Mouse (Mus musculus): Measurements from ENCODE around the gene Ces2e. TPM values are rescaled to one million over a fixed set of nuclear protein-coding genes. Genes with fewer than 3 reads are reported as not detected.
"Not testable (repeated sequence)": the region's sequence is repeated elsewhere in the genome, so short reads cannot be mapped to it uniquely, and the experiment has no call there.

Gene Ces2e
- not detected in 3 replicates for total RNA-seq (2017)

- ATAC-seq (replicated peaks; ENCODE audit: insufficient number of reproducible peaks, low FRiP score, low TSS enrichment, poor library complexity, severe bottlenecking), result no peak
Observed at GRCm38 (mm10) chr8:104925972-104926596, at the start of gene Ces2e. Ces2e (plus strand) TSS chr8:104926260.

GRCm38 (mm10) chr8:104886223-104886926 is 39.7 kb upstream of the Ces2e start:
- not testable (repeated sequence) for ATAC-seq (replicated peaks; ENCODE audit: insufficient number of reproducible peaks, low FRiP score, low TSS enrichment, poor library complexity, severe bottlenecking)

- ATAC-seq (replicated peaks; ENCODE audit: insufficient number of reproducible peaks, low FRiP score, low TSS enrichment, poor library complexity, severe bottlenecking), result no peak
Observed at GRCm38 (mm10) chr8:104901746-104902145, 24.3 kb upstream of the Ces2e start.

- ATAC-seq (replicated peaks; ENCODE audit: insufficient number of reproducible peaks, low FRiP score, low TSS enrichment, poor library complexity, severe bottlenecking), result no peak
Observed at GRCm38 (mm10) chr8:104907111-104907510, 18.9 kb upstream of the Ces2e start.

- ATAC-seq (replicated peaks; ENCODE audit: insufficient number of reproducible peaks, low FRiP score, low TSS enrichment, poor library complexity, severe bottlenecking), result not testable (repeated sequence)
Observed at GRCm38 (mm10) chr8:104909021-104909420, 17.0 kb upstream of the Ces2e start.

- ATAC-seq (replicated peaks; ENCODE audit: insufficient number of reproducible peaks, low FRiP score, low TSS enrichment, poor library complexity, severe bottlenecking), result not testable (repeated sequence)
Observed at GRCm38 (mm10) chr8:104909651-104910050, 16.4 kb upstream of the Ces2e start.

GRCm38 (mm10) chr8:104927301-104927700 is 1.2 kb downstream of the Ces2e start:
- no peak for ATAC-seq (replicated peaks; ENCODE audit: insufficient number of reproducible peaks, low FRiP score, low TSS enrichment, poor library complexity, severe bottlenecking)

GRCm38 (mm10) chr8:104944665-104945064 is 18.6 kb downstream of the Ces2e start:
- no peak for ATAC-seq (replicated peaks; ENCODE audit: insufficient number of reproducible peaks, low FRiP score, low TSS enrichment, poor library complexity, severe bottlenecking)

- ATAC-seq (replicated peaks; ENCODE audit: insufficient number of reproducible peaks, low FRiP score, low TSS enrichment, poor library complexity, severe bottlenecking), result no peak
Observed at GRCm38 (mm10) chr8:104947056-104947455, 21.0 kb downstream of the Ces2e start, which contains the start of gene Ces2f. Ces2f (plus strand) TSS chr8:104947356.

GRCm38 (mm10) chr8:104949031-104949430 is 23.0 kb downstream of the Ces2e start:
- no peak for ATAC-seq (replicated peaks; ENCODE audit: insufficient number of reproducible peaks, low FRiP score, low TSS enrichment, poor library complexity, severe bottlenecking)

- ATAC-seq (replicated peaks; ENCODE audit: insufficient number of reproducible peaks, low FRiP score, low TSS enrichment, poor library complexity, severe bottlenecking), result no peak
Observed at GRCm38 (mm10) chr8:104961537-104961961, 35.5 kb downstream of the Ces2e start, which contains the start of gene Ces2g. Ces2g (plus strand) TSS chr8:104961718.

- no peak for ATAC-seq (replicated peaks; ENCODE audit: insufficient number of reproducible peaks, low FRiP score, low TSS enrichment, poor library complexity, severe bottlenecking)
Observed at GRCm38 (mm10) chr8:104962229-104962901, 36.3 kb downstream of the Ces2e start.

GRCm38 (mm10) chr8:104963375-104963894 is 37.4 kb downstream of the Ces2e start:
- ATAC-seq (replicated peaks; ENCODE audit: insufficient number of reproducible peaks, low FRiP score, low TSS enrichment, poor library complexity, severe bottlenecking), result no peak

- ATAC-seq (replicated peaks; ENCODE audit: insufficient number of reproducible peaks, low FRiP score, low TSS enrichment, poor library complexity, severe bottlenecking), result no peak
Observed at GRCm38 (mm10) chr8:104984126-104984525, 58.1 kb downstream of the Ces2e start.

Other genes starting within 250 kb of the Ces2e start
- gene Ces2a, start 192.3 kb upstream of the Ces2e start, total RNA-seq (2017), result not detected in 3 replicates
- gene Ces2b, start 94.7 kb upstream of the Ces2e start, total RNA-seq (2017), result not detected in 3 replicates
- gene Ces2c, start 79.2 kb upstream of the Ces2e start, total RNA-seq (2017), result 1.6 TPM in 1 of 3 replicates, not detected in the others
- not detected in 3 replicates for gene Ces2f, start 21.1 kb downstream of the Ces2e start, total RNA-seq (2017)
- gene Ces2g, start 35.5 kb downstream of the Ces2e start, total RNA-seq (2017), result not detected in 3 replicates
- not detected in 3 replicates for gene Ces2h, start 74.6 kb downstream of the Ces2e start, total RNA-seq (2017)
- gene Ces3a, start 122.3 kb downstream of the Ces2e start, total RNA-seq (2017), result not detected in 3 replicates
- gene Ces3b, start 157.5 kb downstream of the Ces2e start, total RNA-seq (2017), result not detected in 3 replicates
- gene Ces4a, start 205.5 kb downstream of the Ces2e start, total RNA-seq (2017), result not detected in 3 replicates
- gene Cbfb, start 244.4 kb downstream of the Ces2e start, total RNA-seq (2017), result 167 to 180 TPM (median 174 TPM) in 3 replicates